Mouse (Mus musculus) ES-E14 (cell line): ENCODE results near the gene Dock4.

Experiments used
- CHD2 ChIP-seq: IDR thresholded peaks from 2 replicates; pipeline ENCODE4 v1.6.1; 2014; ENCODE audit warnings: mild to moderate bottlenecking, low read depth, low read length, inconsistent platforms
- HCFC1 ChIP-seq: IDR thresholded peaks from 2 replicates; pipeline ENCODE4 v1.6.1; 2012; ENCODE audit warnings: low read length, inconsistent platforms, borderline replicate concordance; ENCODE audit not compliant: insufficient read depth

GRCm38 (mm10) chr12:40657229-40657885 lies 211.6 kb downstream of the Dock4 start:
- TF ChIP-seq HCFC1 (no peak), CHD2 (no peak)
